ENCODE assay signal across 8 mouse cellular contexts in the genomic region with DNA sequence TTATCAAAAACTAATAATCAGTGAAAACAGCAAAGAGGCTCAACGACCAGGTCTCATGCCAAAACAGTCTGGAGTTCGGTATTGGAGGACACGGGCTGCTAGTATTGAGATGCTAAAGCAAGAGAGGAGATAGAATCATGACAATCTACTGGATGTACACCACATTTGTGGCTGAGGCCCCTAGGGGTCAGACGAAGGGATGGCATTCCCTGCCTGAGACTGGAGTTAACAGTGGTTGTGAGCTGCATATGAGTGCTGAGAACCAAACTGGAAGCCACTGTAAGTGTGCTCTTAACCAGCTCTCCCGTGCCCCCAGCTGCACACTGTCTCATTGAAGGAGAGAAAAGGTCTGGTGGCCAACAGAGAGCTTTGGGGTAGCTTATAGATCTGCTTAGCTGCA. TPM values are rescaled to one million over a fixed set of nuclear protein-coding genes. Genes with fewer than 3 reads are reported as not detected.
A peak's percentile ranks its signal among the peaks of the same experiment; 100 is the strongest.
DNase-seq lines count a peak whose midpoint lies in the region; ATAC-seq and TF ChIP-seq lines count a peak whose summit lies in the region.

No protein-coding gene starts in this region.

- H3K79me2 ChIP-seq in MEL (ENCODE audit: control insufficient read depth, insufficient read depth, low read length, poor library complexity), result peaks cover 32% of the 10 kb centered on the region

- peak; percentile 9 for DNase-seq in kidney, adult 11 months
- no peak for DNase-seq in kidney, postnatal 25 days
- peak; percentile 79 for DNase-seq in MEL (ENCODE audit: low read depth, low spot score)
- DNase-seq in liver, embryonic 14.5 days (ENCODE audit: low read depth in 3 of 3, low spot score in 3 of 3), result peak in 2 of 3 experiments; percentile 4 to 14
- peak; percentile 23 for DNase-seq in thymus, postnatal 4 days
- DNase-seq in kidney, postnatal 10 days, result no peak
- DNase-seq in layer of hippocampus, postnatal 36 days, result no peak

- no peak for TF ChIP-seq POLR2A in MEL (IDR thresholded peaks at IDR 0.05; ENCODE audit: control insufficient read depth in 1 of 2, insufficient read depth in 1 of 2, low read depth in 1 of 2, low read length in 2 of 2, poor library complexity in 1 of 2)

- H3K4me3 ChIP-seq in MEL (ENCODE audit: control insufficient read depth in 1 of 2, insufficient read depth in 1 of 2, low read depth in 2 of 2, low read length in 2 of 2), result peak overlapping the region; percentile 53 to 61
- H3K4me3 ChIP-seq in forebrain, embryonic 13.5 days, result peak overlapping the region; percentile 75
- peak overlapping the region; percentile 84 to 94; a peak in 3 of 4 replicates for H3K4me3 ChIP-seq in liver, embryonic 14.5 days (ENCODE audit: insufficient read depth in 1 of 2, low read depth in 2 of 2, low read length in 2 of 2)

- H3K9ac ChIP-seq in MEL (ENCODE audit: control insufficient read depth, low read depth, low read length, poor library complexity, severe bottlenecking), result peak overlapping the region; percentile 78
- peak overlapping the region; percentile 64 for H3K9ac ChIP-seq in forebrain, embryonic 13.5 days
- peak overlapping the region; percentile 60 for H3K9ac ChIP-seq in liver, embryonic 14.5 days (replicated peaks)

- peaks cover 0 to 22% of the 10 kb centered on the region in 2 experiments; a peak in 2 of 4 replicates for H3K36me3 ChIP-seq in MEL (ENCODE audit: control insufficient read depth in 1 of 2, insufficient read depth in 2 of 2, low read length in 2 of 2)
- no peaks in the 10 kb centered on the region for H3K36me3 ChIP-seq in forebrain, embryonic 13.5 days (ENCODE audit: poor library complexity, severe bottlenecking)
- H3K36me3 ChIP-seq in liver, embryonic 14.5 days (replicated peaks; ENCODE audit: control insufficient read depth, insufficient read depth, low read depth), result no peaks in the 10 kb centered on the region

- TF ChIP-seq CTCF in MEL (IDR thresholded peaks at IDR 0.05 in 2 of 3, conservative IDR thresholded peaks at IDR 0.05 in 1 of 3; ENCODE audit: control insufficient read depth in 1 of 3, insufficient read depth in 1 of 3, low read depth in 2 of 3, low read length in 3 of 3, poor library complexity in 1 of 3, severe bottlenecking in 1 of 3), result peak; percentile 21 to 53 (median 27); a peak in 5 of 6 replicates
- TF ChIP-seq CTCF in liver, embryonic 14.5 days (IDR thresholded peaks at IDR 0.05; ENCODE audit: low read depth), result peak; percentile 46

- H3K4me2 ChIP-seq in forebrain, embryonic 13.5 days, result peak overlapping the region; percentile 75
- H3K4me2 ChIP-seq in liver, embryonic 14.5 days (ENCODE audit: low read depth), result peak overlapping the region; percentile 83

- no peak for ATAC-seq in forebrain, embryonic 13.5 days
- no peak for ATAC-seq in liver, embryonic 14.5 days (ENCODE audit: insufficient read depth)

- WGBS in forebrain, embryonic 13.5 days, result 58% methylated on average over 5 of the region's 5 CpGs
- WGBS in liver, embryonic 14.5 days (ENCODE audit: insufficient replicate concordance), result 41% methylated on average over 5 of the region's 5 CpGs

- TF ChIP-seq EP300 in MEL (IDR thresholded peaks at IDR 0.05; ENCODE audit: low read depth in 1 of 2, low read length in 2 of 2), result no peak
- TF ChIP-seq EP300 in liver, embryonic 14.5 days (IDR thresholded peaks at IDR 0.05; ENCODE audit: low read depth), result no peak

- H3K27ac ChIP-seq in MEL (ENCODE audit: control insufficient read depth, low read depth, low read length), result peak overlapping the region; percentile 70
- H3K27ac ChIP-seq in forebrain, embryonic 13.5 days, result peak overlapping the region; percentile 89; the same call in 1 of the 2 replicates
- H3K27ac ChIP-seq in liver, embryonic 14.5 days, result no peak overlapping the region; the same call in 1 of the 2 replicates

- peaks cover 11 to 13% of the 10 kb centered on the region in 2 experiments for H3K4me1 ChIP-seq in MEL (ENCODE audit: control insufficient read depth in 1 of 2, insufficient read depth in 2 of 2, low read length in 2 of 2)
- peaks cover 26% of the 10 kb centered on the region for H3K4me1 ChIP-seq in forebrain, embryonic 13.5 days
- peaks cover 10 to 14% of the 10 kb centered on the region in 2 experiments for H3K4me1 ChIP-seq in liver, embryonic 14.5 days (replicated peaks; ENCODE audit: control insufficient read depth in 2 of 2, insufficient read depth in 2 of 2, low read length in 1 of 2)

- peaks cover 4% of the 10 kb centered on the region in 2 experiments; a peak in 2 of 4 replicates for H3K27me3 ChIP-seq in MEL (ENCODE audit: control insufficient read depth in 1 of 2, insufficient read depth in 2 of 2, low read length in 2 of 2)
- H3K27me3 ChIP-seq in forebrain, embryonic 13.5 days, result no peaks in the 10 kb centered on the region
- H3K27me3 ChIP-seq in liver, embryonic 14.5 days (ENCODE audit: control insufficient read depth, insufficient read depth, low read length), result no peaks in the 10 kb centered on the region

- no peaks in the 10 kb centered on the region for H3K9me3 ChIP-seq in MEL (replicated peaks; ENCODE audit: insufficient read depth, low read length)
- no peaks in the 10 kb centered on the region for H3K9me3 ChIP-seq in forebrain, embryonic 13.5 days (replicated peaks)
- no peaks in the 10 kb centered on the region for H3K9me3 ChIP-seq in liver, embryonic 14.5 days (ENCODE audit: control insufficient read depth, low read length)

- TF ChIP-seq RAD21 in MEL (IDR thresholded peaks at IDR 0.05; ENCODE audit: low read depth, low read length), result no peak; the same call in 1 of the 2 replicates

TF ChIP-seq in MEL, 35 proteins besides CTCF, POLR2A, EP300 and RAD21:
- TF ChIP-seq SMC3 (IDR thresholded peaks at IDR 0.05; ENCODE audit: low read depth, low read length), result no peak
- TF ChIP-seq MAZ (IDR thresholded peaks at IDR 0.05; ENCODE audit: low read depth, low read length), result no peak
- no peak for TF ChIP-seq MEF2A (IDR thresholded peaks at IDR 0.05; ENCODE audit: extremely low read depth, insufficient replicate concordance, low read depth, low read length, poor library complexity, severe bottlenecking)
- TF ChIP-seq NRF1 (IDR thresholded peaks at IDR 0.05; ENCODE audit: insufficient read depth, low read depth, low read length, poor library complexity, severe bottlenecking), result no peak
- no peak for TF ChIP-seq MYB (IDR thresholded peaks at IDR 0.05; ENCODE audit: low read depth, low read length)
- TF ChIP-seq TBP (IDR thresholded peaks at IDR 0.05; ENCODE audit: low read depth, low read length), result peak; percentile 26; the same call in 1 of the 2 replicates

RNA-seq across cellular contexts. Expression of a gene that starts 0.9 kb away (rescaled TPM):
- total RNA-seq in MEL (2012; rRNA removed), result 42.7 and 54.3 TPM in 2 replicates
- polyA plus RNA-seq in MEL (2012; ENCODE audit: insufficient read depth in 1 of 2, insufficient read length in 2 of 2, low read depth in 1 of 2, low replicate concordance in 2 of 2, missing spikeins in 1 of 2), result 100 to 1,000 TPM in 1 of 2 experiments, not detected in 1; 126 TPM
- polyA plus RNA-seq in forebrain, embryonic 13.5 days (2015; fragmentation: Nextera tagmentation; extraction: Ambion mirVana), result 36.5 and 36.6 TPM in 2 replicates
- 32.7 and 55.3 TPM in 2 replicates for polyA plus RNA-seq in liver, embryonic 14.5 days (2012; rRNA removed)
- 15.2 and 15.5 TPM in 2 replicates for polyA plus RNA-seq in liver, embryonic 14.5 days (2014; fragmentation: Nextera tagmentation; extraction: Ambion mirVana)
- 100 to 1,000 TPM; 116 to 124 TPM for total RNA-seq in layer of hippocampus, postnatal 36 days (2021)

RNA-seq across cellular contexts. Expression of a gene that starts 43.8 kb away (rescaled TPM):
- total RNA-seq in MEL (2012; rRNA removed), result 44.6 and 44.7 TPM in 2 replicates
- polyA plus RNA-seq in MEL (2012; ENCODE audit: insufficient read depth in 1 of 2, insufficient read length in 2 of 2, low read depth in 1 of 2, low replicate concordance in 2 of 2, missing spikeins in 1 of 2), result 10 to 100 TPM in 1 of 2 experiments, not detected in 1; 42.3 TPM
- polyA plus RNA-seq in forebrain, embryonic 13.5 days (2015; fragmentation: Nextera tagmentation; extraction: Ambion mirVana), result 10.2 and 11.5 TPM in 2 replicates
- 24.4 and 36.3 TPM in 2 replicates for polyA plus RNA-seq in liver, embryonic 14.5 days (2012; rRNA removed)
- 45.8 and 53.0 TPM in 2 replicates for polyA plus RNA-seq in liver, embryonic 14.5 days (2014; fragmentation: Nextera tagmentation; extraction: Ambion mirVana)
- 10 to 100 TPM; 44.3 to 47.8 TPM for total RNA-seq in layer of hippocampus, postnatal 36 days (2021)

Comparison
In these comparisons a context has a peak if more than half of its experiments do, and no peak if none do; other contexts are left out.
1. DNase-seq: peak in kidney, adult 11 months (single experiment), MEL (single experiment), liver, embryonic 14.5 days (2 of 3) and thymus, postnatal 4 days (single experiment); none in kidney, postnatal 25 days (0 of 2), kidney, postnatal 10 days (single experiment) and layer of hippocampus, postnatal 36 days (0 of 2).
2. Peak in every context shown above with its lines, with median percentiles within 50 percentile points of each other: H3K4me3 ChIP-seq and H3K9ac ChIP-seq.